Mouse (Mus musculus) heart, postnatal 0 days (tissue): Measurements from ENCODE around the gene Nsd2.

Experiments
- CTCF ChIP-seq: IDR thresholded peaks from 2 replicates; pipeline ENCODE4 v1.5.1; 2016; ENCODE audit warnings: antibody characterized with exemption, control low read depth, low read depth
- EP300 ChIP-seq: IDR thresholded peaks from 2 replicates; pipeline ENCODE4 v1.6.1; 2016; ENCODE audit warnings: antibody characterized with exemption, low read depth

- TF ChIP-seq CTCF (no peak), EP300 (no peak)
Measured at GRCm38 (mm10) chr5:33934877-33935276, 114.4 kb downstream of the Nsd2 start.
